Mouse (Mus musculus) cerebellum, adult 11-12 months (tissue): ENCODE data around the gene Fat4.
A peak's percentile ranks its signal among the peaks of the same experiment; 100 is the strongest.

Source experiments
- DNase-seq: peaks from one replicate; pipeline ENCODE4 v3.0.0; 2022

Gene Fat4

GRCm38 (mm10) chr3:38986379-38986778 lies 99.6 kb downstream of the Fat4 start:
- no peak for DNase-seq

GRCm38 (mm10) chr3:38989181-38989580 lies 102.4 kb downstream of the Fat4 start:
- no peak for DNase-seq

GRCm38 (mm10) chr3:39000011-39000410 lies 113.3 kb downstream of the Fat4 start:
- DNase-seq: no peak

GRCm38 (mm10) chr3:39010544-39010943 lies 123.8 kb downstream of the Fat4 start:
- peak; percentile 4 for DNase-seq

GRCm38 (mm10) chr3:39017633-39018032 lies 130.9 kb downstream of the Fat4 start:
- DNase-seq: no peak

GRCm38 (mm10) chr3:39036113-39036512 lies 149.4 kb downstream of the Fat4 start:
- no peak for DNase-seq

- no peak for DNase-seq
Observed at GRCm38 (mm10) chr3:39046425-39046824, 159.7 kb downstream of the Fat4 start.

- DNase-seq: no peak
Observed at GRCm38 (mm10) chr3:39047621-39048303, 161.0 kb downstream of the Fat4 start.

- DNase-seq: no peak
Observed at GRCm38 (mm10) chr3:39048304-39048667, 161.5 kb downstream of the Fat4 start.

- no peak for DNase-seq
Observed at GRCm38 (mm10) chr3:39050130-39050529, 163.4 kb downstream of the Fat4 start.

GRCm38 (mm10) chr3:39053072-39053471 lies 166.3 kb downstream of the Fat4 start:
- DNase-seq: no peak
